Mouse (Mus musculus) cerebellum, adult 9-11 months (tissue): Measurements from ENCODE around the gene Fam124a.
A peak's percentile ranks its signal among the peaks of the same experiment; 100 is the strongest.
"Not testable (repeated sequence)": the region's sequence is repeated elsewhere in the genome, so short reads cannot be mapped to it uniquely, and the experiment has no call there.

Source experiments
- DNase-seq: peaks from one replicate; pipeline ENCODE4 v3.0.0; 2022

Fam124a gene

DNA sequence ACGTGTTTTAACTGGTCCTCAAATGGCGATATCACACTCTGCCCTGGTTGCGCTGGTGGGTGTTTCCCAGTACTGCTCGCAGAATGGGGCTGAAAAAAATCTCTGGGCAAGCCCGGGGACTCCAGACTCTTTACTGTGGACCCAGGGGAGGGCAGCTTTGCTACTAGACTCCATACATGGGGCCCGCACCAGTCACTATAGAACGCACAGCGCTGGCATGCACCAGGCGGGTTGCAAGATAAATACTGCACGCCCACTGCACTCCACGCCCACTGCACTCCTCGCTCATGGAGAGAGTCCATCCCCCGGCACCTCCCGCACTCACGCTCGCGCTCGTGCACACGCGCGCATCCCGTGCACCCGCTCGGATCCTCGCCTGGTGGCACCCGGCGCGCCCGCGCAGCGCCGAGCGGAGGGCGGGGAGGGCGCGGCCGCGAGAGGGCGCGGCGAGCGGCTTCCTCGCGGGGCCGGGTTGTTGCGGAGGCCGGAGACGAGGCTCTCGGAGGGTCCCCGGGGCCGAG, at the start of gene Fam124a:
Gene Fam124a (plus strand): TSS at position 429 of the 521 bp plus-strand sequence.
- peak; percentile 80 for DNase-seq

GRCm38 (mm10) chr14:62506261-62506660, 49.3 kb upstream of the Fam124a start:
- no peak for DNase-seq

DNA sequence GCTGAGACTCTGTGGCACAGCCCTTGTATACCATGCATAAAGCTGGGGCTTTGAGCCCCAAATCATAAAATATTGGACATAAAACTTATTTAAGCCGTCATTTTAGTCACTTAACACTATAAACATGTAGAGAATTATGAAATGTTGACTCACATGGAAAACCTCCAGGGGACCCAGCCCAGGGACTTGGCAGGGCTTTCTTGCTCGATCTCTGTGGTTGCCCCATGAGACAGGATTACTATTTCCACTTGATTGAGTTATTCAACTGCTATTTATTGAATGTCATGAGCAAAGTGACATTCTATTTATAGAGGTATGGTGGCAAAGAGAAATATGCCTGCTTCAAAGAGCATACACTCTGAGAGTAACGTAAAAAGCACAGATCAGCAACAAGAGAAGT, 46.2 kb upstream of the Fam124a start:
- DNase-seq = no peak

DNA sequence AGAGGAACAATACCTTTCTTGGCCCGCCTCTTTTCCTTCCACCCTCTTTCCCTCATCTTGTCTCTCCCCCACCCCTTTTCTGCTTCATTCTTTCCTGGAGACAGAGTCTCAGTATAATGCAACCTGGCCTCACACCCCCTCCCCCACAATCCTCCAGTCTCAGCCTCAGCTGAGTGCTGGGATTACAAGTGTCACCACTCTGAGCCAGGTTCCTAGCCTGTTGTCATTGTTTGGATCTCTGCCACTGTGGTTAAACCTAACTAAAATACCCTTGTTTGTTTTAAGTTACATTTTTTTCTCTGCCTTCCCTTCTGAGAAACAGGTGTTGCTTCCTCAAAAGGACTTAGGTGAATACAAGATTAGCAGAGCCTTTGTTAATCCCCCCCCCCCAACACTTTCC, 42.7 kb upstream of the Fam124a start:
- no peak for DNase-seq

GRCm38 (mm10) chr14:62530951-62531350, 24.6 kb upstream of the Fam124a start:
- DNase-seq = no peak

DNA sequence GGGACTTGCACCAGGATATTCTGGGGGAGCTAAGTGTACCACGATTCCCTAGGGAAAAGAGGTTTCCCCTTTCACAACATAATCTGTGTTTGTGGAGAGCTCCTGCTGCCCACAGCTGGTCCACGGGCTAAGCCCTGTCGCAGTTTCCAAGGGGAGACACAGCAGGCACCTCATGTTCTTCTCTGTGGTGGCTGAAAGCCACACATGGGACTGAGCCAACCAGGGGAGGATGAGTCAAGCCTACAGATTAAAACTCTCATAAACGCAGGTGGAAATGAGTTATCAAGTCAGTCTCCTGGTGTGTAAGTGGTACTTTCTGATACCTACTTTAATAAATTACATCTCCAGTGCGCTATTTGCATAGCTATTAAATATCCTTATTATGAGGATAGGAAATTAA, 19.4 kb upstream of the Fam124a start:
- DNase-seq = no peak

DNA sequence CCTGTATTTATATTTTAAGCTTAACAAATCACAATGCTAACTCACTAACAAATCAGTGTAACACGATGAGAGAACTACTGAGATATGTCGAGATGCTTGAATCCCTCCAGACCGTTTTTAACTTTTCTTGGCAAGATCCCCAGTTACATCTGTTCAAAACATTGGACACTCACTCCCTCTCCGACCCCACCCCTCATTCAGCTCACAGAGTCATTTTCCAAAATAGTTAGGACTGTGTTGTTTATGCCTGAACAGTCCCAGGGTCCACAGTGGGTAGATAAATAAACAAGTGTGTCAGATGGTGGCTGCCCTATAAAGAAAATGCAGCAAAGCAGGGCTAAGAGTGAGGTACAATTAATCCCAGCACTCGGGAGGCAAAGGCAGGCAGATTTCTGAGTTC, 18.5 kb upstream of the Fam124a start:
- no peak for DNase-seq

- no peak for DNase-seq
Observed at GRCm38 (mm10) chr14:62539834-62540233, 15.7 kb upstream of the Fam124a start.

DNA sequence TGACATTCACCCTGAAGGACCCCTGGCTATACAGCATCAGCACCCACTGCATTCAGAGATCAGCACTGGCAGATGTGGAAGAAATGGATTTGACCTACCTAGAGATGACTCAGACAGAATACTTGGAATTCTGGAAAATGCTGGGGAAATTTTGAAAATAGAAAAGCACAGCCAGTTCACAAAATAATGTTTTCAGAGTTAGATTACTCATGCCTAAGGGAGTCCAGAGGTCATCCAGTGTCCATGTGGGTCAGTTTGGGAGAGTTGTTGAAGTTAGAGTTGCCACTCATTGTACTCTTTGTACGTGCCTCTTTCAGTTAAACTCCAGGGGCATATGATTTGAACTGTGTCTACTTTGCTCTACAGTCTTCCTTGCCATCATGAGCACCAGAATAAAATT, 13.8 kb upstream of the Fam124a start:
- DNase-seq = no peak

GRCm38 (mm10) chr14:62546296-62546695, 9.2 kb upstream of the Fam124a start:
- no peak for DNase-seq

- no peak for DNase-seq
Observed at GRCm38 (mm10) chr14:62546746-62547145, 8.8 kb upstream of the Fam124a start.

DNA sequence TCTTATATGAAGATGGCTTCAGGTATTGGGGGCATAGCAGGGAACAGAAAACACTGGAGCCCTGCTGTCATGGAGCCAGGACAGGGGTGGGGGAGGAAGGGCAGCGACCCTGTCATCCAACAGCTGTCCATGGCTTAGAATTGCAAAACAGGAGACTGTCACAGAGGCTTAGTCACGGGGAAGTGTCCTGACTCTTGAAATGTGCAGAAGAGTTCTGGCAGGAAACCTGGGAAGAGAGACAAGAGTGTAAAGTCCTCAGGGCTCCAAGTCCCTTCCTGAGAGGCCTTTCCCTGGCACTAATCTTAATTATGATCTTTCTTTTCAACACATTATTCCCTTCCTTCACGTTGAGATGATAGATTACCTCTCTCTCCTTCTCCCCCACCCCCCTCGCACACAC, 5.4 kb upstream of the Fam124a start:
- DNase-seq = no peak

DNA sequence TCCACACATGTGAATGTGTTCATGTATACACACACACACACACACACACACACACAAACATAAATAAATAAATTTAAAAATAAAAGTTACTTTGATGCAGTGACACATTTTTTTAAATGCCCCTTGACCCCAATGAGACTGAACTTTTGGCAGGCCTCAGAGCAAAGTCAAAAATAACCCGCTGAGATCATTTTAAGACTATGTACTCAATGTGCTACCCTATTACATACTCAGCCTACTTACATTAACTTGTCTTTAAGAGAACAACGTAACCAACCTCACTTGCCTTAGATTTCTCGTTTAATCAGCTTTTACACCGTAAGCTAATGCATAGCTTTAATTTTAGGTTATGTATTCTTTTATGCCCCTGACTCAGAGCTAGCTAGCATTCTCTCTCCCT, 2.8 kb upstream of the Fam124a start:
- no peak for DNase-seq

- no peak for DNase-seq
Observed at GRCm38 (mm10) chr14:62553786-62554185, 1.8 kb upstream of the Fam124a start.

GRCm38 (mm10) chr14:62555840-62556810, 588 bp downstream of the Fam124a start:
- DNase-seq = peak; percentile 6

DNA sequence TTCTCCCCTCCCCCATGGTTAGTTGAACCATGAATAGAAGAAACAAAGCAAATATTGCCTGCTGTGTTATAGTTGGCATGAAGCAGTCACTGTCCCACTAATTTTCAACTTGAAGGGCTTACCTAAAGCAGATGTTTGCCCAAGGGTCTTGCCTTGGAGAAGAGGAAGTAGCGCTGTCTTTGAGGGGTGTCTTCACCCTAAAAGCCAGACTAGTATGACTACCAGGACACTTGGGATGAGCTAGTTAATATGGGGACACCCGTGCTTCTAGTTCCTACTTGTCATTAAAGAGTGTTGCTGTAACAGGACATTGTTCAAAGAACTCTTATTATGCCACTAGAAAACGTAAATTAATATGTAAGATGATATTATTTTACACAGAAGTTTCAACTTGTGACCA, 1.6 kb downstream of the Fam124a start:
- DNase-seq = no peak

GRCm38 (mm10) chr14:62561875-62562748, 6.6 kb downstream of the Fam124a start:
- no peak for DNase-seq

- no peak for DNase-seq
Observed at GRCm38 (mm10) chr14:62563679-62564078, 8.1 kb downstream of the Fam124a start.

- not testable (repeated sequence) for DNase-seq
Observed at GRCm38 (mm10) chr14:62566821-62567220, 11.3 kb downstream of the Fam124a start, which contains the start of gene Gm4131. Gene Gm4131 (minus strand): TSS chr14:62566921.

DNA sequence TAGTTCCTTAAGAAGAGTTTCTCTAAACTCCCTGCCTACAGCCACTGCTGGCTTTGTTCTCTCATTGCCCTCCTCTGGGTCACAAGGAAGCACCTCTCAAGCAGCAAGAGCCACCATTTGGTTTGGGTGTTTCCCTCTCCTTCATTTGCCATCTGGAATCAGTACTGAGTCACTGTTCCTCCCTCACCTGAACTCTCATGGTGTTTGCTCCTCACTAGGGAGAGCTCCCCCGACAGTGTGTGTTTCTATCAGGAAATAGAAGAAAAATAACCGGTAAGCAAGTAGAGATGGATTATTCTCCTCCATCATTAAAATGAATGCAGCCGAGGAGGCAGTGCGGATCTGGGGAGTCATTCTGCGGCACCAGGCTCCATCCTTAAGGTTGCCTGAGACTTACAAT, 13.9 kb downstream of the Fam124a start:
- no peak for DNase-seq

- DNase-seq = no peak
Observed at GRCm38 (mm10) chr14:62570299-62570698, 14.8 kb downstream of the Fam124a start.

DNA sequence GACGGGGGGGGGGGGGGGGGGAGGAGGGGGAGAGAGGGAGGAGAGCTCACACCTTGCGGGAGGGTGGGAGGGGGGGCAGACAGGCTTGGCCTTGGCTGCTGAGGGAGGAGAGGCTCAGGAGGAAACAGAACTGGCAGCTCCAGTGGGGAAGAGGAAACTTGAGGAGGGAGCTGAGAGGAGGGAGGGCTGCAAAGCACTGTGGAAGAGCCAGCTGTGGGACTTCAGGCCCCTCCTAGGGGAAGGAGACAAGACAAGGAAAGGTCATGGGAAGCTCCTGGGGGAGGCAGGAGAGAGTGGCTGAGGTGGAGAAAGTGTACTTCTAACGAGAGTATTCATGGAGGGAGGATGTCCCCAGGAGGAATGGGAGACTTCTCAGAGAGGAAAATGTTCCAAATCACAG, 17.9 kb downstream of the Fam124a start:
- no peak for DNase-seq

GRCm38 (mm10) chr14:62574906-62575305, 19.4 kb downstream of the Fam124a start:
- no peak for DNase-seq
